Mouse (Mus musculus): Measurements from ENCODE around the gene Ltbr.

- TF ChIP-seq CTCF (IDR thresholded peaks at IDR 0.05; ENCODE audit: insufficient read depth, low read depth, low read length) (no peak), POLR2A (IDR thresholded peaks at IDR 0.05; ENCODE audit: insufficient read depth, low read depth, low read length) (no peak)
Measured at GRCm38 (mm10) chr6:125265239-125265638, 48.4 kb downstream of the Ltbr start.
